17 mouse cellular contexts compared by ENCODE assay signal in the genomic region with DNA sequence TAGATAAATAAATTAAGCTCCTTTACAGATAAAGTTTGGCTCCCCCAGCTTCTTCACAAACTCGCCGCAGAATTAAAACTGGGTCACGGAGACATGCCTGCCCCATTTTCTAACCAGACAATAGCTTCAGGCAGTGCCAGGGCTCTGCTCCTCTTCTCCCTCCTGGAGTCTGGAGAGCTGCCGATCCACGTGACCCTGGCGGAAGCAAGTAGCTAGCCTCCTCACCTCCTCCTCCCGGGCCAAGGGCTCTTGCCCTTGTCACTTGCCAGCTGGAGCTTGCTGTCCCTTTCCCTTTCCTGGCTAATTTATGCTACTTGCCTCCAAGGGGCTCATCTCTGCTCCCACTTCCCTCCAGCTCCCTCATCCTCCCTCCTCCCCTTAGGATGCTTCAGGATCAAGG.
DNase-seq lines count a peak whose midpoint lies in the region; ATAC-seq lines count a peak whose summit lies in the region.
"Had no signal": no experiment of that assay in that cellular context is flagged by ENCODE, and none has a peak within 500 bp of the region (broad histone marks: within the 10 kb centered on the region; RNA-seq: fewer than 3 reads in every experiment).

No protein-coding gene starts in this region.

- H3K4me2 ChIP-seq in kidney, embryonic 16.5 days (replicated peaks; ENCODE audit: low read depth, low read length): no peak overlapping the region
- H3K4me2 ChIP-seq: embryonic facial prominence, embryonic 12.5 days; hindbrain, embryonic 15.5 days; midbrain, embryonic 15.5 days; neural tube, embryonic 13.5 days had no signal

- WGBS in kidney, embryonic 16.5 days: 56% methylated on average over 7 of the region's 7 CpGs

- no peak for ATAC-seq in kidney, embryonic 16.5 days (ENCODE audit: low FRiP score, low TSS enrichment)
- ATAC-seq: CD4-positive, CD25-positive, alpha-beta regulatory T cell, adult 4 months; midbrain, embryonic 15.5 days had no signal

- H3K9me3 ChIP-seq in kidney, embryonic 16.5 days (ENCODE audit: low read length): peaks cover 31% of the 10 kb centered on the region
- H3K9me3 ChIP-seq: hindbrain, embryonic 15.5 days had no signal

- H3K9ac ChIP-seq in kidney, embryonic 16.5 days (replicated peaks; ENCODE audit: low read length): no peak overlapping the region
- H3K9ac ChIP-seq: embryonic facial prominence, embryonic 12.5 days; hindbrain, embryonic 15.5 days; midbrain, embryonic 15.5 days; neural tube, embryonic 13.5 days had no signal

- DNase-seq in kidney, adult 18-20 months: peak; percentile 15
- DNase-seq in cerebellum, adult 18-20 months: peak; percentile 58 to 70
- peak; percentile 37 to 60 for DNase-seq in cerebellum, postnatal 36 days
- DNase-seq in retina, postnatal 1 day: peak; percentile 73
- no peak for DNase-seq in lung, postnatal 25 days (ENCODE audit: low spot score)
- DNase-seq in gastrocnemius, postnatal 14 days: no peak
- DNase-seq: lung, adult 18-20 months; thymus, adult 18-20 months had no signal

- H3K27me3 ChIP-seq in kidney, embryonic 16.5 days (ENCODE audit: insufficient read depth, low read length): no peaks in the 10 kb centered on the region
- H3K27me3 ChIP-seq: embryonic facial prominence, embryonic 12.5 days; hindbrain, embryonic 15.5 days; midbrain, embryonic 15.5 days; neural tube, embryonic 13.5 days had no signal

- H3K27ac ChIP-seq in kidney, embryonic 16.5 days (ENCODE audit: low read length): no peak overlapping the region
- H3K27ac ChIP-seq: embryonic facial prominence, embryonic 12.5 days; forebrain, embryonic 10.5 days; hindbrain, embryonic 15.5 days; left cerebral cortex, adult 2 months; macrophage; midbrain, embryonic 15.5 days; neural tube, embryonic 13.5 days had no signal

- intact Hi-C loops in gastrocnemius, postnatal 14 days (cut with DNase I; ENCODE audit: low total_unique reads): no loop called here

- no peaks in the 10 kb centered on the region for H3K4me1 ChIP-seq in kidney, embryonic 16.5 days (ENCODE audit: insufficient read depth, low read length)
- H3K4me1 ChIP-seq: embryonic facial prominence, embryonic 12.5 days; forebrain, embryonic 10.5 days; midbrain, embryonic 15.5 days; neural tube, embryonic 13.5 days had no signal

- H3K4me3 ChIP-seq in kidney, embryonic 16.5 days (ENCODE audit: low read length): no peak overlapping the region
- H3K4me3 ChIP-seq: embryonic facial prominence, embryonic 12.5 days; forebrain, embryonic 10.5 days; hindbrain, embryonic 15.5 days; left cerebral cortex, adult 2 months; midbrain, embryonic 15.5 days; neural tube, embryonic 13.5 days had no signal

- H3K36me3 ChIP-seq in kidney, embryonic 16.5 days (ENCODE audit: insufficient read depth, low read length): no peaks in the 10 kb centered on the region
- H3K36me3 ChIP-seq: embryonic facial prominence, embryonic 12.5 days; forebrain, embryonic 10.5 days; hindbrain, embryonic 15.5 days; midbrain, embryonic 15.5 days; neural tube, embryonic 13.5 days had no signal

Comparison
In these comparisons a context has a peak if more than half of its experiments do, and no peak if none do; other contexts are left out.
1. DNase-seq: peak in kidney, adult 18-20 months (single experiment), cerebellum, adult 18-20 months (2 of 2), cerebellum, postnatal 36 days (2 of 2) and retina, postnatal 1 day (single experiment); none in lung, postnatal 25 days (single experiment) and gastrocnemius, postnatal 14 days (single experiment).